Mouse (Mus musculus) thymus, postnatal 25 days (tissue): ENCODE results near the gene Sec63.
A peak's percentile ranks its signal among the peaks of the same experiment; 100 is the strongest.

Experiments used
- DNase-seq: peaks from one replicate; pipeline ENCODE4 v3.0.0; 2022

The Sec63 gene

GRCm38 (mm10) chr10:42760999-42761900 lies at the start of gene Sec63:
Gene Sec63 (plus strand): TSS chr10:42761496.
- peak; percentile 97 for DNase-seq

DNA sequence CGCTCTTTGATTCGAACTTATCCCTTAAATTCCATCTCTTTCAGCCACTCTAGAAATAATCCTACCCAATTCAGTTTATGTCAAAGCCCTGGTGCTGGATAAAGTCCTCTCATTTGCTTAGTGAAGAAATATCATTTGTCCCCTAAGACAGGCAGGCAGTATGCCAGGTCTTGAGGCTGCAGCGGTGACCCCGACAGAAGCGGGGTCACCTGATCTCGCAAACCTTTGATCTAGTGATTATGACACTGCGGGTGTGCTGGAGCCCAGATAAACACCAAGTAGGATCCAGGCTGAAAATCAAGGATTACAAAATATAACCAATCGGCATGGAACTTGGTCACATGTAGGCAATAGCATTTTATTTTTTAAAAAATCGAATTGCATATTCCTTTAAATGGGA lies 46.6 kb upstream of the Sec63 start:
- DNase-seq = no peak

DNA sequence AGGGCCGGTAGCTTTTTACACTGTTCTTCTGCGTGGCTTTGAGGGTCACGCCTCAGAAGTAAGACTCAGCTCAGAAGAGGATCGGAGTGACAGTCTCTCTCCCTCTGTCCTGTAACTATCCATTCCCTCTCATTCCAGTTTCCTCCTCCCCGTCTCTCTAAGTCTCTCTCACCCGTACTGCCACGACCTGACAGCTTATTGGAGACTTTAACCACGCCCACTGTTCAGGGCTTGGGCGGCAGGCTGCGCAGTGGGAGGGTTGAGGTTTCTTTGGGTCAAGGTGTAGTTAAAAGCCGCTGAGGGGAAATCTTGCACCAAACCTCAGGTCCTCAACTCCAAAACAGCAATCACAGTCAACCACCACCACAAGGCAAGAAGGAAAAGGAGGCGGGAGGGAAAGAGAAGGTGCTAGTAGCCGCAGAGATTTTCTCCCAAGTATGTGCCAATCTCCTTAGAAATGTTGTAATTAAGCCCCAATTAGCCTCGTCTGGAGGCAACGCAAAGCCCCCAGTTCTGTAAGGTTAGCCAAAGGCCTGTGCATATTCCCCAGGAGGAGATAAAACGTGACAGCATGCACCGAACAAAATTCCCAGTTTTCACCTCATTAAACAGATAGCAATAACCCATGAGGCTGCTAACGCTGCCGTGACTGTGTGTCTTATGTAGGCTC lies 45.8 kb upstream of the Sec63 start:
- DNase-seq = no peak

DNA sequence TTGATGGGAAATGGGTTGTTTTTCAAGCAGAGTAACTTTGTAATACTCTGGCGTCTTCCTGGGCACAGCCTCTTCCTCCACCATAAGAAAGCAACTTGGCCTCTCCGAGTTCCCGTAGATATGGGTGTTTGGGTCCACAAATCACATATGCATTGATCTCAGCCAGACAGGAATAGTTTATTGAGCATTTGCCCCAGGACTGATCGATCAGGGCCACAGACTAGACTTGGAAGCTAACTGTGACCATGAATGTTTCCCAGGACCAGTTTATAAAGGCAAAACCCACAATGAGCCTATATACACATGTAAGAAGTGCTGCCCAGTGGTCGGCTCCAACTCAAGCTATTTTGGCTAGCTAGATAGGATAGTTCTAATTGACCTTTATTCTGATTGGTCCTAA lies 39.2 kb upstream of the Sec63 start:
- no peak for DNase-seq

- no peak for DNase-seq
These were observed 37.7 kb upstream of the Sec63 start for GRCm38 (mm10) chr10:42723275-42724232.

DNA sequence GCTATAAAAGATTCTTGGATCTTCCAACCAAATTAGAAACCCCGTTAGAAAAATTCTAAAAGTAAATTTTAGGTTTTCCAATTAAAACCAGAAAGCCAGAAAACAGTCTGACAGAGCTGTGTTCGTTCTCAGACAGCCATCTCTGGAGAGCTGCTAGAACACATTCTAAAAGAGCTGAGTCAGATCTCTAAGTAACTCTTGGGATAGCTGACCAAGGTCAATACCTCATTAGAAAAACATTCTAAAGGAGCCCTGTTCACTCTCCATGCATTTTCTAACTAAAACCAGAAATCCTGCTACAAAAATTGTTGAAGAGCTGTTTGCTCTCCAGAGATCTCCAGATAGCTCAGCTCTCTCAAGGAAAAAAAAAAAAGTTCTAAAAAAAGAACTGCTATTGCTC lies 31.7 kb upstream of the Sec63 start:
- DNase-seq = no peak

GRCm38 (mm10) chr10:42734546-42735060 lies 26.7 kb upstream of the Sec63 start:
- peak; percentile 46 for DNase-seq

DNA sequence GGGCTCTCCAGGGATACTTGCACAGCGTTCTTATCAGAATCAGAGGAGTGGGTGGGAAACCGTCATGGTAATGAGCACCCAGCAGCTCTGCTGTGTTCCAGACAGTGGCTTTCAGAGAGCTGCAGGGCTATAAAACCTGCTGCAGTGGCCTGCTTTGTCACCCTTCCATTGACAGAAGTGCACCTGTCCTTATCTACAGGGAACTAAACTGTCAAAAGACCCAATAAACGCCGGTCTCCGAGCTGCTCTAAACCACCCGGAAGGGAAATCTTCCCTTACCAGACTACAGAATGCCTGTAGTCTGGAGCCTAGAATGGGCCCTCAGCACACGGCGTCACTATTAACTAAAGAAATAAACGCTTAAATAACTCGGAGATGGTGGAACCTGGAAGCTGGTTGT lies 9.5 kb upstream of the Sec63 start:
- DNase-seq = no peak

- DNase-seq = no peak
These were observed 7.0 kb upstream of the Sec63 start for GRCm38 (mm10) chr10:42754341-42754740.

DNA sequence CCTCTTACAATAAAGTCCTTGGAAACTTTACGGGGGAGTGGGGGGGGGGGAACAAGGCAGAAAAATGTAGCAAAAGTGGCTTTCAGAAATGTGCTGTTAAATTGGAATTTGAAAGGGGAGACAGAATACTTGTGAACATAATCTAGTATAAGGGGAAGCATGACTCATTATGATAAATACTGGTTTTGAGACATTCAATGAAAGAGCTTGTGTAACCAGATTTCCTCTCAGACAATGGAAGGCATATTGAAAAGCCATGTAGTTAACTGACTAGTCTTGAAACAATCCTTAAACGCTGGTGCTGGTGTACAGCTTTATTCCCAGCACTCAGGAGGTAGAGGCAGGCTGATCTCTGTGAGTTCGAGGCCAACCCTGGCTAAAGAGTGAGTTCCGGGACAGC lies 1.6 kb upstream of the Sec63 start:
- DNase-seq = no peak

DNA sequence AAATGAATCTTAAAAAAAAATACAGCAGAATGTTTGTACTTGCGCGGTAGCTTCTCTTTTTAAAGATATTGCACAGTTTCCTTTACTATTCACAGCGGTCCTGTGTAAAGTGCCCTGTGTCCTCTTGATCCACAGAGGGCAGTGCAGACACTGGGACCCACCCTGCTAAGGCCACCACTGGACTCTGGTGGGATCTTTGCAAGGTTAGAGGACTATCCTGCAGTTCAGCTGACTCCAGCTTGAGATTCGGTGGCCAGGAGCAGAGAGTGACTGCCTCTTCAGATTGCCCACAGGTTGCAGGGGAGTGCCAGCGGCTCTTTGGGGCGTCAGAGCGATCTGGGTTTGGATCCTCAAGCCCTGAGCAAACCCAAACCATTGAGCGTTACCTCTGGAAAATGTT lies 967 bp upstream of the Sec63 start:
- DNase-seq = peak; percentile 4

DNA sequence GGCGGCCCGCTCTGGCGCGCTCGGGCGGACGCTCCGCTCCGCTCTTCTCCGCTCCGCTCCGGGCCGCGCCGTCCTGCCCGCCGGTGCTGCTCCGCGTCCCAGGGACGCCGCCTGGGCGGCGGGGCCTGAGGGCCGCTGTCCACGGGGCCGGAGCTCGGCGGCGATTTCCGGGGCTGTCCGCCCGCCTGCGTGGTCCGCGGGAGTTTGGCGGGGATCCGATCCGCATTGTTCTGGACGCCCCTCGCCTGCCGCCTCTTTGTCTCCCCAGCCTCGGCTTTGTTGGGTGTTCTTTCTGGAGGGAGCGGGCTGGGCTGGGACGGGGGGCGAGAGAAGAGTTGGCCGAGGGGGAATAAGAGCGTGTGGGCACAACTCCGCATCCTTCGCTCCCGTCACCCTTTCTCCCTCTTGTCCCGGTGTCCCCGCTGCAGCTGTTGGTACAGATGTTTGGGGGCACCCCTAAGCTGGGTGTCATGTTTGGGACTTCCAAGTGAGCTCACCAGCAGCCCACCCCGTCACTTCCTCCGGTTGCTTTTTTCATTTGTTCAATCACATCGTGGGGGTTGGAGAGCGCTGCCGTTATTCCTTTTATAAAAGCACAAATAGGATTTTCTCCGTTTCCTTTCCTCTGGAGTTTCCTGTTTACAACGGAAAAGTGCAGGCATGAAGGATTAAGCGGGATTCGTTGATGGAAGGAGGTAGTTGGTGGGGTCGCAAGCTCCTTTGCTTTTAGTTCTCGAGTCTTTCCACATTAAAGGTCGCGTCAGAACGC lies 789 bp downstream of the Sec63 start:
- DNase-seq = peak; percentile 71

- DNase-seq = no peak
These were observed 1.4 kb downstream of the Sec63 start for GRCm38 (mm10) chr10:42762670-42763058.

- no peak for DNase-seq
These were observed 1.9 kb downstream of the Sec63 start for GRCm38 (mm10) chr10:42763246-42763645.

- DNase-seq = no peak
These were observed 4.0 kb downstream of the Sec63 start for GRCm38 (mm10) chr10:42765344-42765743.

GRCm38 (mm10) chr10:42775450-42775849 lies 14.2 kb downstream of the Sec63 start:
- DNase-seq = no peak

- DNase-seq = no peak
These were observed 19.5 kb downstream of the Sec63 start for GRCm38 (mm10) chr10:42780753-42781152.

DNA sequence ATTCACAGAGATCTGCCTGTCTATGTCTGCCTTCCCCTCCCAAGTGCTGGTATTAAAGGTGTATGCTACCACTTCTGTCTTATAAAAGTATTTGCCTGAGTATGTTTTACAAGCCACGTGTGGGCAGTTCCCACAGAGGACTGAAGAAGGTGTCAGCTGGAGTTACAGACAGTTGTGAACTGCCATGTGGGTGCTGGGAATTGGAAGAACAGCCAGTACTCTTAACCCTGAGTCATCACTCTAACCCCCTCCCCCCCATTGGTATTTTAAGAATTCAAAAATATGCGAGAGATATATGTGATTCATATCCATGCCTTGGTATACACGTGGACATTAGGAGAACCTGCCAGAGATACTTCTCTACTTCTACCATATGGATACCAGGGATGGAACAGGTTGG lies 20.4 kb downstream of the Sec63 start:
- no peak for DNase-seq

DNA sequence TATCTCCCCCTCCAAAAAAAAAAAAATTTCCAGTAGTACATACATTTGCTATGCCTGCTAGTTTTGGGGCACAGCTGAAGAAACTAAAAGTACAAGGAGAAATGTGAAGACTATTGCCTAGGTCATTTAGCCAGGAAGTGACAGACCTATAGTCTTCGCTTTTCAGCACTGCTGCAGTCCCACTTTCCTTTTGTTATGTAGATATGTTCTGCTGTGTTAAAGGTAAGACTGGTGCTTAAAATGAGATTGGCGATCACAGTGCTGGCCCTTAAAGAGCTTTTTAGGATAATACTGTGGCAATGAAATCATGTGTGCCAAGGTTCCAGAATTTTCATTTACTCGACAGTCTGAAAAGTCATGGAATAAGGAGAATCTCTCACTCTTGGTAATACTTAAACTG lies 39.6 kb downstream of the Sec63 start:
- no peak for DNase-seq

GRCm38 (mm10) chr10:42825923-42826322 lies 64.6 kb downstream of the Sec63 start:
- DNase-seq = no peak

- no peak for DNase-seq
These were observed 65.9 kb downstream of the Sec63 start for GRCm38 (mm10) chr10:42827155-42827554.

- no peak for DNase-seq
These were observed 68.7 kb downstream of the Sec63 start for GRCm38 (mm10) chr10:42830007-42830406.
